Comparison of ENCODE assay signal across 36 mouse cellular contexts in the genomic region with DNA sequence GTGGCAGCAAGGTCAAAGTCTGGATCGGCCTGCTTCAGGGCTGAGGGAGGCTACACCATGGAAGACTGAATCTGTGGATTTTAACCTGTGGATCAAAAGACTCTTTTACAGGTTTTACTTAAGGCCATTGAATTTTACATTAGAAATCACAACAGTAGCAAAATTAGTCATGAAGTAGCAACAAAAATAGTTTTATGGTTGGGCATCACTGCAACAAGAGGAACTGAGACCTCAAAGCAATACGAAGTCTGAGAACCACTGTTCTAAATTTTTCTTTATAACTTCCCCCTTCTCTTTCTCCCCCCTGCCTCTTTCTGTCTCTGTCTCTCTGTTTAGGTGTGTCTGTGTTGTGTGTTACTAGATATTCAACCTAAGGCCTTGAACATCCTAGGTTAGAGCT. TPM values are rescaled to one million over a fixed set of nuclear protein-coding genes. Genes with fewer than 3 reads are reported as not detected.
"Had no signal": no experiment of that assay in that cellular context is flagged by ENCODE, and none has a peak within 500 bp of the region (broad histone marks: within the 10 kb centered on the region; RNA-seq: fewer than 3 reads in every experiment).

No protein-coding gene starts in this region.

- H3K27me3 ChIP-seq: limb, embryonic 12.5 days; limb, embryonic 15.5 days; liver, embryonic 12.5 days; liver, embryonic 13.5 days; liver, embryonic 15.5 days; lung, embryonic 15.5 days; megakaryocyte, embryonic 14.5 days; midbrain, embryonic 12.5 days; midbrain, embryonic 13.5 days; midbrain, embryonic 15.5 days; neural tube, embryonic 12.5 days; neural tube, embryonic 13.5 days had no signal

- H3K9ac ChIP-seq: limb, embryonic 12.5 days; limb, embryonic 13.5 days; limb, embryonic 15.5 days; liver, embryonic 12.5 days; liver, embryonic 13.5 days; liver, embryonic 14.5 days; liver, embryonic 15.5 days; liver, postnatal 0 days; lung, embryonic 14.5 days; lung, embryonic 15.5 days; midbrain, embryonic 12.5 days; midbrain, embryonic 13.5 days; midbrain, embryonic 15.5 days; neural tube, embryonic 12.5 days; neural tube, embryonic 13.5 days had no signal

- ATAC-seq: liver, embryonic 12.5 days; liver, postnatal 0 days; lung, postnatal 0 days; midbrain, embryonic 13.5 days; midbrain, embryonic 15.5 days; midbrain, embryonic 16.5 days had no signal

- H3K9me3 ChIP-seq: limb, embryonic 10.5 days; limb, embryonic 12.5 days; limb, embryonic 13.5 days; limb, embryonic 15.5 days; liver, embryonic 12.5 days; liver, embryonic 13.5 days; liver, embryonic 15.5 days; lung, embryonic 15.5 days; megakaryocyte, embryonic 14.5 days; midbrain, embryonic 10.5 days; midbrain, embryonic 12.5 days; midbrain, embryonic 13.5 days; midbrain, embryonic 15.5 days; neural tube, embryonic 12.5 days; neural tube, embryonic 13.5 days had no signal

- H3K36me3 ChIP-seq: limb, embryonic 10.5 days; limb, embryonic 12.5 days; limb, embryonic 13.5 days; limb, embryonic 15.5 days; liver, embryonic 12.5 days; liver, embryonic 13.5 days; liver, embryonic 15.5 days; lung, embryonic 15.5 days; midbrain, embryonic 10.5 days; midbrain, embryonic 12.5 days; midbrain, embryonic 13.5 days; midbrain, embryonic 15.5 days; neural tube, embryonic 12.5 days; neural tube, embryonic 13.5 days had no signal

- H3K4me3 ChIP-seq: limb, embryonic 10.5 days; limb, embryonic 12.5 days; limb, embryonic 13.5 days; limb, embryonic 15.5 days; liver, embryonic 12.5 days; liver, embryonic 13.5 days; liver, embryonic 15.5 days; lung, embryonic 15.5 days; megakaryocyte, embryonic 14.5 days; midbrain, embryonic 10.5 days; midbrain, embryonic 12.5 days; midbrain, embryonic 13.5 days; midbrain, embryonic 15.5 days; myocyte; neural tube, embryonic 12.5 days; neural tube, embryonic 13.5 days had no signal

- H3K4me2 ChIP-seq: limb, embryonic 12.5 days; limb, embryonic 13.5 days; limb, embryonic 15.5 days; liver, embryonic 11.5 days; liver, embryonic 12.5 days; liver, embryonic 13.5 days; liver, embryonic 15.5 days; lung, embryonic 14.5 days; lung, embryonic 15.5 days; midbrain, embryonic 11.5 days; midbrain, embryonic 12.5 days; midbrain, embryonic 13.5 days; midbrain, embryonic 15.5 days; neural tube, embryonic 12.5 days; neural tube, embryonic 13.5 days had no signal

- DNase-seq: left cerebral cortex, postnatal 4 days; liver; liver, embryonic 13.5 days; liver, postnatal 0 days; lung, adult 18-20 months; lung, adult 2 months; lung, embryonic 14.5 days; lung, postnatal 10 days; lung, postnatal 14 days; lung, postnatal 36 days; lung, postnatal 4 days; midbrain, embryonic 14.5 days had no signal

- H3K4me1 ChIP-seq: limb, embryonic 10.5 days; limb, embryonic 12.5 days; limb, embryonic 13.5 days; limb, embryonic 15.5 days; liver, embryonic 12.5 days; liver, embryonic 13.5 days; liver, embryonic 15.5 days; lung, embryonic 15.5 days; megakaryocyte, embryonic 14.5 days; midbrain, embryonic 10.5 days; midbrain, embryonic 12.5 days; midbrain, embryonic 13.5 days; midbrain, embryonic 15.5 days; neural tube, embryonic 12.5 days; neural tube, embryonic 13.5 days had no signal

- H3K27ac ChIP-seq: limb, embryonic 10.5 days; limb, embryonic 12.5 days; limb, embryonic 13.5 days; limb, embryonic 15.5 days; liver, embryonic 12.5 days; liver, embryonic 13.5 days; liver, embryonic 14.5 days; liver, embryonic 15.5 days; lung, embryonic 15.5 days; macrophage; midbrain, embryonic 10.5 days; midbrain, embryonic 12.5 days; midbrain, embryonic 13.5 days; midbrain, embryonic 15.5 days; neural tube, embryonic 12.5 days; neural tube, embryonic 13.5 days had no signal

RNA-seq across cellular contexts. Expression of a gene that starts 11.2 kb away (rescaled TPM):
- total RNA-seq: megakaryocyte progenitor cell, adult 5-6 weeks; megakaryocyte, adult 5-6 weeks; monocyte, adult 5-6 weeks had no signal
